Mouse (Mus musculus) liver, adult 2 months (tissue): ENCODE data around the gene Gm10160.

ENCODE experiments used
- CTCF ChIP-seq: fragments of 200-500 bp; IDR thresholded peaks from 2 replicates; pipeline ENCODE4 v1.5.1; 2011; ENCODE audit warnings: low read depth, low read length, control low read depth
- POLR2A ChIP-seq: fragments of 200-500 bp; IDR thresholded peaks from 2 replicates; pipeline ENCODE4 v1.6.1; 2011; ENCODE audit warnings: low read length, control low read depth; ENCODE audit not compliant: insufficient read depth; ENCODE audit errors: extremely low read depth

- TF ChIP-seq POLR2A (no peak), CTCF (no peak)
These were observed 48.5 kb upstream of the Gm10160 start for GRCm38 (mm10) chr7:81904094-81904493.
